Mouse (Mus musculus) hindbrain, embryonic 11.5 days (tissue): ENCODE results near the gene 1700020L24Rik. TPM values are rescaled to one million over a fixed set of nuclear protein-coding genes. Genes with fewer than 3 reads are reported as not detected.

Experiments
- ATAC-seq: fragments of 200-750 bp; cut with Nextera tagmentation; 2 replicates; pipeline ENCODE4 v1.8.0; 2017; ENCODE audit warnings: mild to moderate bottlenecking, moderate TSS enrichment, moderate library complexity; ENCODE audit not compliant: low FRiP score
- DNase-seq: peaks from one replicate; pipeline ENCODE4 v3.0.0-alpha.2; 2015; ENCODE audit warnings: low spot score
- H3K27ac ChIP-seq: fragments of 300-500 bp; sonication (generic); 2 replicates; pipeline ENCODE4 v1.5.1; 2014; ENCODE audit warnings: mild to moderate bottlenecking, low read depth, low read length
- H3K27me3 ChIP-seq: fragments of 300-500 bp; sonication (generic); 2 replicates; pipeline ENCODE4 v1.6.1; 2014; ENCODE audit warnings: mild to moderate bottlenecking, low read length, moderate library complexity, mixed read lengths; ENCODE audit not compliant: control insufficient read depth, insufficient read depth
- H3K36me3 ChIP-seq: fragments of 300-500 bp; sonication (generic); 2 replicates; pipeline ENCODE4 v1.6.1; 2014; ENCODE audit warnings: mild to moderate bottlenecking, low read length, moderate library complexity, mixed read lengths; ENCODE audit not compliant: control insufficient read depth, insufficient read depth
- H3K4me1 ChIP-seq: fragments of 300-500 bp; sonication (generic); replicated peaks from 2 replicates; pipeline ENCODE4 v1.6.1; 2014; ENCODE audit warnings: low read length, mixed read lengths; ENCODE audit not compliant: control insufficient read depth, insufficient read depth
- H3K4me2 ChIP-seq: fragments of 300-500 bp; sonication (generic); replicated peaks from 2 replicates; pipeline ENCODE4 v1.6.1; 2014; ENCODE audit warnings: mild to moderate bottlenecking, low read depth, low read length
- H3K4me3 ChIP-seq: fragments of 300-500 bp; sonication (generic); 2 replicates; pipeline ENCODE4 v1.5.1; 2014; ENCODE audit warnings: low read depth, low read length
- H3K9ac ChIP-seq: fragments of 300-500 bp; sonication (generic); 2 replicates; pipeline ENCODE4 v1.6.1; 2014; ENCODE audit warnings: low read depth, low read length
- H3K9me3 ChIP-seq: fragments of 300-500 bp; sonication (generic); 2 replicates; pipeline ENCODE4 v1.6.1; 2016; ENCODE audit warnings: low read length; ENCODE audit not compliant: control insufficient read depth
- WGBS: fragments of 180-500 bp; shearing (Covaris S2); extraction: QIAGEN DNeasy Blood & Tissue Kit; methylation state at CpG from one replicate; pipeline ENCODE4 v1.1.7; 2014; 5-methylcytosine and 5-hydroxymethylcytosine counted together
- polyA plus RNA-seq: library from polyadenylated mRNA; unstranded; fragments of >200 nt; fragmentation: Nextera tagmentation; extraction: Ambion mirVana; gene quantifications from 2 replicates; pipeline ENCODE4 v1.2.1, GENCODE M21; 2014

Gene 1700020L24Rik
- polyA plus RNA-seq, 1 experiment from 2014 or later: 0.83 TPM

DNA sequence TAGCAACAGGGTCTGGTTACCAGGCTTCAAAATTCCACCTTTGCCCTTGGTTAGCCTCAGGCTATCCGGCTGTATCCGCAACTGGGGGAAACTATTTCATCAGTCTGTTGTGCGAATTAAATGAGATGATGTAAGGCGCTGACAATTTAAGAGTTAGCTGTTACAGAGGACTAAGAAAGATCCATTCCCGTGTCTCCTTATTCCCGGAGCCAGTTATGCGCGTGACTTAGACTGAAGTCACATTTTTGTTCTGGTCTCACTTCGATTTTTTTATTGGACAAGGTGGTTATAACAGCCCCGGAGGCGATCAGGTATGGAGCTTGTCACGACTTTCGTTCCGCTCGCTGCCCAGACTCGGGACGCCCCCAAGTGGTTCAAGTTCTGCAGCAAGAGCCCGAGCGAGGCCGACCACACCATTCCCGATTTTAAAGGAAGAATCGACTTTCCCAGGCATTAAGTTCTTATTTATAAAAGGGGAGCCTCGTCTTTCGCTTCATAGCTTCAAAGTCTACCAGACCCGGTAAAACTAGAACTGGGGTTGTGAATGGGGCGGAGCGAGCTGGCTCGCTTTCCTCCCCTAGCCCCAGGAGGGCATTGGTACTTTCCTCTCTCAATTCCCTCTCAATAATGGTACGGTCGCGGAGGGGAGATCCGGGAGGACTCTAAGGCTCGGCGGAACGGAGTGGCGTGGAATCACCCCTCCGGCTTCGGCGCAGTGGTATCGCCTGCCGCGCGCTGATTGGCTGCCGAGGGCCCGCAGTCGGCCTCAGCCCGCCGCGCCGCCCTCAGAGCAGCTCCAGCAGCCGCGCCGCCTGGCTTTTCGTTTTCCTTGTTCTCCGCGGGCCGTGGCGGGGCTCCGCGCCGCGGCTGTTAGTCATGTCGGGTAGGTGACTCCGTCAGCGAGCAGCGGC is 35.1 kb downstream of the 1700020L24Rik start, which contains the start of gene Taf15:
TSS of gene Taf15 (plus strand) at position 763 of the 911 bp plus-strand sequence.
- Histone ChIP-seq H3K9ac (peak within 1 kb of the TSS; percentile 89), H3K27me3 (no peaks in the 10 kb centered on the region; the same call in 1 of the 2 replicates), H3K9me3 (no peaks in the 10 kb centered on the region), H3K4me1 (no peaks in the 10 kb centered on the region), H3K4me2 (peak within 1 kb of the TSS; percentile 57), H3K27ac (peak within 1 kb of the TSS; percentile 98), H3K36me3 (0 out of 2 replicates have a peak, but pooled peaks cover under 1% of the 10 kb centered on the region), H3K4me3 (peak within 1 kb of the TSS; percentile 84)
- ATAC-seq (peak; percentile 97), DNase-seq (peak; percentile 98)
- 1% methylated on average over 61 of the region's 66 CpGs for WGBS

DNA sequence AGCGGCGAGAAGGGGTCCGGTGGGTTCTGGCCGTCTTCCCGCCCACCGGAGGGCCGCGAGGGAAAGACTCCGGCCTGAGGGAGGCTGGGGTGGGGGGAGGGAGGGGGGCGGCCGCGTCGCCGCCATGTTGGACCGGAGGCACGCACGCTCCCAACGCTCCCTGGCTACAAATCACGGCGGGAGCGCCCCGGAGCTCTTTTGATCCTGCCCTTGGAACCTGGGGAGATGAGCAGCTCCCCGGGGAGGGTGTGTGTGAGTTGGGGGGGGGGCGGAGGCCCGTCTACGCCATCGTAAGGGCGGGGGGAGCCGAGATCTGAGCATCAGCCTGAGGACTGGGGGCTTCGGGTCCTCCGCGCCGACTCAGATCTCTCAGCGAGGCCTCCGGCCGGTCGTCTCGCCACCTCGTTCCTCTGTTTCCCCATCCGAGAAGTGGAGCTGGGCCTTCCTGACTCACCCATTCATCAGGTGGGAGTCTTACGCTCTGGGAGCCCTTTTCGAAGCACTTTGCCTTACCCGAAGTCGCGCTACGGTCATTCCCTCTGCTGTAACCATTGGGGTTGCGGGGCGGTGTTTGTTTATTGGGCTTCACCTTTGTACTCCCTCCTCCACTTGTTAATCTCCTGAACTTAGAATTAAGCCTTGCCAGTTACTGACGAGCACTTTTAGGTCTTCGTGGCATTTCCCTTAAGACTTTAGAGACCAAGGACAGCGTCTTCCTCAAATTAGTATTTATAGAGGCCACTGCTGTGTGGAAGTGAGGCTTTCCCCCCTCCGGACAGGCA is 35.9 kb downstream of the 1700020L24Rik start:
- Histone ChIP-seq H3K27me3 (no peaks in the 10 kb centered on the region; the same call in 1 of the 2 replicates), H3K27ac (peak overlapping the region; percentile 98), H3K36me3 (0 out of 2 replicates have a peak, but pooled peaks cover 3% of the 10 kb centered on the region), H3K4me1 (no peaks in the 10 kb centered on the region), H3K9me3 (no peaks in the 10 kb centered on the region), H3K4me2 (peak overlapping the region; percentile 57), H3K4me3 (peak overlapping the region; percentile 84), H3K9ac (peak overlapping the region; percentile 89)
- peak; percentile 89 for ATAC-seq
- under 1% methylated on average over 49 of the region's 52 CpGs for WGBS
- DNase-seq: no peak

Other genes starting within 250 kb of the 1700020L24Rik start
- gene Slfn3, start 246.3 kb upstream of the 1700020L24Rik start, polyA plus RNA-seq: 0.26 and 0.50 TPM in 2 replicates
- gene Slfn14, start 151.0 kb upstream of the 1700020L24Rik start, polyA plus RNA-seq: 0.70 and 0.86 TPM in 2 replicates
- 121 and 136 TPM in 2 replicates for gene Ap2b1, start 138.7 kb upstream of the 1700020L24Rik start, polyA plus RNA-seq
- gene Pex12, start 135.1 kb upstream of the 1700020L24Rik start, polyA plus RNA-seq: 17.0 and 20.3 TPM in 2 replicates
- 4.2 TPM in 2 replicates for gene Rasl10b, start 28.5 kb upstream of the 1700020L24Rik start, polyA plus RNA-seq
- 0.19 and 0.43 TPM in 2 replicates for gene Gas2l2, start 8.2 kb upstream of the 1700020L24Rik start, polyA plus RNA-seq
- gene Mmp28, start 25.4 kb downstream of the 1700020L24Rik start, polyA plus RNA-seq: 2.8 and 3.1 TPM in 2 replicates
- gene Taf15, start 35.4 kb downstream of the 1700020L24Rik start, polyA plus RNA-seq: 7.3 and 26.6 TPM in 2 replicates
- not detected in 2 replicates for gene Heatr9, start 84.5 kb downstream of the 1700020L24Rik start, polyA plus RNA-seq
- 0.42 TPM in 1 of 2 replicates, not detected in the other for gene Ccl5, start 92.8 kb downstream of the 1700020L24Rik start, polyA plus RNA-seq
- gene Ccl9, start 141.0 kb downstream of the 1700020L24Rik start, polyA plus RNA-seq: 2.1 and 3.1 TPM in 2 replicates
- 0.98 and 1.3 TPM in 2 replicates for gene Ccl6, start 155.4 kb downstream of the 1700020L24Rik start, polyA plus RNA-seq
- not detected in 2 replicates for gene Rpl9-ps1, start 207.9 kb downstream of the 1700020L24Rik start, polyA plus RNA-seq
- gene Ccl3, start 211.7 kb downstream of the 1700020L24Rik start, polyA plus RNA-seq: 0.88 and 1.9 TPM in 2 replicates
- gene Ccl4, start 224.9 kb downstream of the 1700020L24Rik start, polyA plus RNA-seq: 0.28 and 0.49 TPM in 2 replicates